Mouse (Mus musculus) left cerebral cortex, postnatal 4 days (tissue): Measurements from ENCODE around the gene Gpr82. TPM values are rescaled to one million over a fixed set of nuclear protein-coding genes. Genes with fewer than 3 reads are reported as not detected.
A peak's percentile ranks its signal among the peaks of the same experiment; 100 is the strongest.

ENCODE experiments used
- DNase-seq: peaks from one replicate; pipeline ENCODE4 v3.0.0-alpha.2; 2022
- intact Hi-C: fragments of 180-260 bp; cut with DNase I; formaldehyde crosslinking; loops from one replicate; pipeline ENCODE4 v1.15.1; 2025
- total RNA-seq, 2 experiments: library from RNA; stranded (reverse); gene quantifications; 2 replicates each; pipeline ENCODE4 v1.2.3; 2021

Gpr82 gene
- not detected for total RNA-seq

DNA sequence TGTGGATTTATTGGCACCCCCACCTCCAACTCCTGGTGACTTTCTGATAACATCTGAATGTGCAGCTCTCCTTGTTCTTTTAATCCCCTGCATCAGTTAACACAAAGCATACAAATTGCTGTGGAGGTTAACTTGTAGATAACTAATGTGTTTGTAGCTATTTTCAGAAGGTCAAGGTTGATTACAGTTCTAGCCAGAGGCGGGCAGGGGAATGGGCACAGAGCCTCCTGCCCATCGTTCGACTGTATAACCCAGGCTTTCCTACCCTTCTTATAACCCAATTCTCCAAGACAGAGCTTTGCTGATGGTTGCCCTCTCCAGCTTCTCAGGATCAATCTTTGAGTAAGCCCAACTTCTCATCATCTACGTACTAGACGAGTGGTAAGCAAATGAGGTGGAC is at the start of gene Gpr82:
TSS of gene Gpr82 (plus strand) at position 301 of the 400 bp plus-strand sequence.
- intact Hi-C loops = no loop called here
- DNase-seq = no peak

GRCm38 (mm10) chrX:13612115-13612514 is 49.0 kb upstream of the Gpr82 start:
- intact Hi-C loops = no loop called here
- no peak for DNase-seq

GRCm38 (mm10) chrX:13616726-13617125 is 44.4 kb upstream of the Gpr82 start:
- no peak for DNase-seq

DNA sequence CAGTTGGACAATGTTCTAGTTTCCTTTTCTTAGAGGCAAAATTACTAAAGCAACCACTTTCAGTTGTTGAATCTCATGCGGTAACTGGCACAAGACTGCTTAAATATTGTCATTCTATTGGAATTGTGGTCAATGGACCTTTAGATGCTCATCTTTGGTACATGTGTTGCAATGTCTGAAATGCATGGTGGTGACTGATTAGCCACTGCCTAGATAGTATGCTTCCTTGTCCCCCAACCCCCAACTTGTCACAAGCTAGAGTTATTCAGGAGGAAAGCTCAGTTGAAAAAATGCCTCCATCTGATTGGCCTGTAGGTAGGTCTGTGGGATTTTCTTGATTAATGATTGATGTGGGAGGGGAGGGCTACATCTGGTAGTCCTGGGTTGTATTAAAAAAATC is 43.9 kb upstream of the Gpr82 start:
- no peak for DNase-seq
- intact Hi-C loops = no loop called here

More at GRCm38 (mm10) chrX:13616726-13617125, 44.4 kb upstream of the Gpr82 start:
- intact Hi-C loops = no loop called here

DNA sequence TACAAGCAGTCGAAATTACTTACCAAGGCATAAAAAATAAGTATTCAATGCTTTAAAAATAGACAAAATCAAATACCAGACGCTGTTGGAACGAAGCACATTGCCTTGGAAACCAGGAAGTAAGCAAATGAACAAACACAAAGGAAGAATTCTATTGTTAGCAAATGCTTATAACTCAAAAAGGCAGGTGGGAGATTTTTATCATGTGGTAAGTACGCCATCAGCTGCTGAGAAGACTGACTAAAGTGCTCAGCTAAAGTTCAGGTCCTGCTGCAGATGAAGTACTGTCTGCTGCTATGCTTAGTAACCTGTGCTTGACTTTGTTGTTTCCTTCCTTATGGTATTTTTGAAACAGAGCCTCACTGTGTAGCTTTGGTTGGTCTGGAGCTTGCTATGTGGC is 42.7 kb upstream of the Gpr82 start:
- no peak for DNase-seq
- intact Hi-C loops = no loop called here

DNA sequence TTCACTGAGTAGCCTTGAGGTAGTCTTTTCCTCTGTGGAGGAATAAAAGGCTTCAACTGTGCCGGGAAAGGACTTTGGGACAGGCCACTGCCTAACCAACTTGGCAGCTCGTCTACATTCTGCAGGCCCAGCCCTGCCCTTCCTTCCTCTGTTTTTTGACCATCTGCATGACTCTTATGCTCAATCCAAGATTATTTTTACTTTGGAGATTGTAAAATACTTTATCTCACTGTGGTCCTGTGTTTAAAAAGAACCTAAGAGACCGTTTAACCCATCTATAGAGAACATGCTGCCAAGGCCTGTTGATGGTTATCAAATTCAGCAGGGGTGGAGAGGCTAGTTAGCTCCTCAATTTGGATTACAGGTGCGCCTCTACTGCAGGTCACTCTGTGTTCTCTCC is 39.7 kb upstream of the Gpr82 start:
- intact Hi-C loops = no loop called here
- no peak for DNase-seq

DNA sequence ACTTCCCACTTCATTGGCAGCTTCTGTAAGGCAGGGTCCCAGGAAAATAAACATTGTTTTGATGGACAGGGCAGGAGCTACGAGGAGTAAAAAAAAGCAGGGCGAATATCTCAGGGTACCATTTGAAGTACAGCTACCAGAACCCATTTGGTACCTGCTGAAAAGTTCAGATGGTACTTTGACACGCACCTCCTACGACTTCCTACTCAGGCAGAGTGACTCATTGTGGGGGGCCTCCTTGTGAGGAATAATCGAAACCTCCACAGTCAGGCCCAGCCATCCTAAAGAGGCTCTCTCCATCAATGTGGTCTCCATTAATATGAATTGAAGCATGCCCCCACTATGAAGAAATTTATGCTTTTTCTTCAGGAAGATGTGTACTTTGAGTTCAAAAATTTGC is 38.5 kb upstream of the Gpr82 start:
- no peak for DNase-seq
- intact Hi-C loops = no loop called here

- intact Hi-C loops = no loop called here
Observed at GRCm38 (mm10) chrX:13631599-13632283, 29.4 kb upstream of the Gpr82 start, which contains the start of gene Gpr34. TSS of gene Gpr34 (plus strand) at chrX:13632089.

DNA sequence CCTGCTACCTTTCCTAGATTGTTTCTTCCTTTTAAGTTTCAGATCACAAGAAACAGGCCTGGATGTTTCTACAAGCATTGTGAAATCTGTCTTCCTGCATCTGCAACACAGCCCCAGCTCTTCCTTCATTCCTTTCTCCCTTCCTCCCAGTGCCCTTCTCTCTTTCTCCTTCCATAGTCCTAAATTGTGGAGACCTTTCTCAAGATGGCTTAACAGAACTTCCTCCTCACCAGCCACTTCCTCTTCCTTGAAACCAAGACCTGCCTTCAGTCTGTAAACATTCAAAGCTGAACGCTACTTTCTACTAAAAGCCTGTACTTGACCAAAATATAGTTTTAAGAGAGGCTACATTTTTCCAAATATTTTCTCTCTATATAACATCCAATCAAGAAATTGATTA is 24.8 kb upstream of the Gpr82 start:
- DNase-seq = no peak
- intact Hi-C loops = no loop called here

More at GRCm38 (mm10) chrX:13631599-13632283, 29.4 kb upstream of the Gpr82 start, which contains the start of gene Gpr34:
- DNase-seq = no peak

DNA sequence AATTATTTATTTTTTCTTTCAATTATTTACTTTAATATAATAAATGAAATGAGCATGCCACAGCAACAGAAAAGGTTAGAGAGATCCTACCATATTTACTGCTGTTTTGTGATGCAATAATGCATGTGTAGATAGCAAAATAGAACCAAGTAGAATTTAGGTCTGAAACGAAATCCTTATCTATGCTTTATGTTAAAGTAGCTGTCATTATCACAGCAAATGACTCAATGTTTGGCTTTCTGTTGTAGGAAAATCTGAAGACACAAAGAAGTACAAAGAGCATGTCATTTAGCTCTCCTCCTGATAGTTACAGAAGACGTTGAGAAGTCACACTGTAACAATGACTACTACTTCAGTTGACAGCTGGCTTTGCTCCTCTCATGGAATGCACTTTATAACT is 22.3 kb upstream of the Gpr82 start:
- intact Hi-C loops = no loop called here

DNA sequence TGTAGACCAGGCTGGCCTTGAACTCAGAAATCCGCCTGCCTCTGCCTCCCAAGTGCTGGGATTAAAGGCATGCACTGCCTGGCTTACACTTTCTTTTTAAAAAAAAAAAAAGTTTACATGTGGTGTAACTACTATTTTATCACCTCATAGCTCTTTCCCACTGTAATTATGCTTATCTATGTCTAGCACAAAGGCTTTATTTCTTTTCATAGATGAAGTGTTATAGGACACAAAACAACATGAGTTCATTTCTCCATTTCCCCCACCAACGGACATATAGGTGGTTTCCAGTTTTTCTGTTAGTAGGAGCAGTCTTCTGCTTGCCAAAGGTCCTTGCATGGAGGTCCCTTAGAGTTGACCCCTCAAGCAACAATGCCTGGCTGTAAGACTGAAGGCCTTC is 9.3 kb upstream of the Gpr82 start:
- DNase-seq = no peak
- intact Hi-C loops = no loop called here

More for the DNA sequence above, 22.3 kb upstream of the Gpr82 start:
- DNase-seq = no peak

- DNase-seq = no peak
- intact Hi-C loops = no loop called here
Observed at GRCm38 (mm10) chrX:13652291-13652690, 8.9 kb upstream of the Gpr82 start.

- intact Hi-C loops = no loop called here
- no peak for DNase-seq
Observed at GRCm38 (mm10) chrX:13655005-13655421, 6.2 kb upstream of the Gpr82 start.

GRCm38 (mm10) chrX:13655906-13656305 is 5.3 kb upstream of the Gpr82 start:
- no peak for DNase-seq
- intact Hi-C loops = no loop called here

- DNase-seq = peak; percentile 40
- intact Hi-C loops = no loop called here
Observed at GRCm38 (mm10) chrX:13656721-13657120, 4.4 kb upstream of the Gpr82 start.

- no peak for DNase-seq
- intact Hi-C loops = no loop called here
Observed at GRCm38 (mm10) chrX:13658616-13659140, 2.5 kb upstream of the Gpr82 start.

GRCm38 (mm10) chrX:13659201-13659890 is 1.8 kb upstream of the Gpr82 start:
- no peak for DNase-seq

GRCm38 (mm10) chrX:13668867-13669266 is 7.7 kb downstream of the Gpr82 start:
- intact Hi-C loops = no loop called here
- DNase-seq = no peak

More at GRCm38 (mm10) chrX:13659201-13659890, 1.8 kb upstream of the Gpr82 start:
- intact Hi-C loops = no loop called here

GRCm38 (mm10) chrX:13670342-13670741 is 9.2 kb downstream of the Gpr82 start:
- intact Hi-C loops = no loop called here
- no peak for DNase-seq

- DNase-seq = no peak
- intact Hi-C loops = no loop called here
Observed at GRCm38 (mm10) chrX:13673001-13673400, 11.8 kb downstream of the Gpr82 start.

DNA sequence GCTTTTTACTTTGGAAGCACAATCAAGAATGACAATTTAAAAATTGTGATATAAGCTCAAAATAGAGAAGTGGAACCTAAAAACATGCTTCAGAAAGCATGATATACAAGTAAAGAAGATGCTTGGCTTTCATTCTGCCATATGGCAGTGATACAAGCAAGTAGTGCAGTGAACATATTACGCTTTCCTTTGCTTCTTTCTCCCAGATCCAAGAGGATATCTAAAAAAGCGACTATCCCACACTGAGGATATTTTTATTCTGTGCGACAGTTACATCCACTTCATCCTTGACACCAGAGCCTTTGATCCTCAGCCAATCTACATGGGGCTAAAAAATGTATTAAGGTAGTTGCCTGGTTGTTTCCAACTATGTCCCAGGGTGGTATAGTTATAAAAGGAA is 20.6 kb downstream of the Gpr82 start:
- intact Hi-C loops = no loop called here
- no peak for DNase-seq

- no peak for DNase-seq
- intact Hi-C loops = no loop called here
Observed at GRCm38 (mm10) chrX:13686589-13686988, 25.4 kb downstream of the Gpr82 start.
